Mouse (Mus musculus): ENCODE measurements around the gene Ccdc8. TPM values are rescaled to one million over a fixed set of nuclear protein-coding genes. Genes with fewer than 3 reads are reported as not detected.
A peak's percentile ranks its signal among the peaks of the same experiment; 100 is the strongest.

Ccdc8 gene
- polyA plus RNA-seq, 1 experiment from 2014 or later, result 7.9 TPM

DNA sequence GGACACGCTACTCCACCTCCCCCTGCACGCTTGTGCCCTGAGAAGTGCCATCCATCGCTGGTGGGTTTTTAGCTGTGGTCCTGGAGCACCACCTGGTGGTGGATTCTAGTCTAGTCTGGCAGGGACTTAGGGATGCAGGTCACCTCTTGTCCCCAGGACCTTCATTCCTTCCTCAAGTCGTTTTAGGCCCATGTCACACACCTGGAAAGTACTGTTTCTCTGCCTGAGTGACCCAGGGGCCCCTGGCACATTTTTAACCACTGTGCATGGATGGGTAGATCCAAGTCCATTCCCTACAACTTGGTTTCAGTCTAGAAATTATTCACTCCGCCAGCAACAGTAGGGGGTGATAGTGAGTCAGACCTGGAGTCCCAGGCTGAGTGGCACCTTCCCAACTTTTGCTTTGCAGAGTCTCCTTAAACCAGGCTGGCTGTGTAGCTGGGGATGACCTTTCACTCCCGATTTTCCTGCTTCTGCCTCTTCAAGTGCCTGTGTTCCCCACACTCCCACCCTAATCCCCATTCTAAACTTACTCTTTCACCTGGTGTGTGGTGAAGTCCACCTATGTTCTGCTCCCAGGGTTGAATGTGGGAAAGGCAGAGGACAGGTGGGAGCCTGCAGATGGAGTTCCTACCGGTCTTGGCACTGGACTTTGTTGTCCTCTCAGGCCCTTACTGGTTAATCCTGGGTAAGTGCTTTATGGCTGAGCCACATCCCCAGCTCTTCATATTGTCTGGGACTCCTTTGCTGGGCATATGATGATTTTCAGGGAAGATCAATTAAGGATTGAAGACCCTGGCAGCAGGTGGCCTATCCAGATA lies 10.1 kb downstream of the Ccdc8 start:
- Histone ChIP-seq H3K27me3 (replicated peaks; ENCODE audit: control insufficient read depth, insufficient read depth, low read length) (no peaks in the 10 kb centered on the region), H3K4me3 (ENCODE audit: low read length) (no peak overlapping the region), H3K9me3 (ENCODE audit: control insufficient read depth, low read length) (no peaks in the 10 kb centered on the region), H3K4me1 (ENCODE audit: control insufficient read depth, insufficient read depth, low read depth, low read length) (peaks cover 3% of the 10 kb centered on the region), H3K36me3 (ENCODE audit: control insufficient read depth, insufficient read depth, low read length) (peaks cover 26% of the 10 kb centered on the region), H3K9ac (ENCODE audit: low read depth, low read length) (peak overlapping the region; percentile 18; the same call in 1 of the 2 replicates), H3K4me2 (ENCODE audit: low read length) (no peak overlapping the region), H3K27ac (ENCODE audit: low read depth, low read length) (no peak overlapping the region; the same call in 1 of the 2 replicates)
- WGBS, result 14% methylated on average over 7 of the region's 7 CpGs
- peak; percentile 78 for ATAC-seq

DNA sequence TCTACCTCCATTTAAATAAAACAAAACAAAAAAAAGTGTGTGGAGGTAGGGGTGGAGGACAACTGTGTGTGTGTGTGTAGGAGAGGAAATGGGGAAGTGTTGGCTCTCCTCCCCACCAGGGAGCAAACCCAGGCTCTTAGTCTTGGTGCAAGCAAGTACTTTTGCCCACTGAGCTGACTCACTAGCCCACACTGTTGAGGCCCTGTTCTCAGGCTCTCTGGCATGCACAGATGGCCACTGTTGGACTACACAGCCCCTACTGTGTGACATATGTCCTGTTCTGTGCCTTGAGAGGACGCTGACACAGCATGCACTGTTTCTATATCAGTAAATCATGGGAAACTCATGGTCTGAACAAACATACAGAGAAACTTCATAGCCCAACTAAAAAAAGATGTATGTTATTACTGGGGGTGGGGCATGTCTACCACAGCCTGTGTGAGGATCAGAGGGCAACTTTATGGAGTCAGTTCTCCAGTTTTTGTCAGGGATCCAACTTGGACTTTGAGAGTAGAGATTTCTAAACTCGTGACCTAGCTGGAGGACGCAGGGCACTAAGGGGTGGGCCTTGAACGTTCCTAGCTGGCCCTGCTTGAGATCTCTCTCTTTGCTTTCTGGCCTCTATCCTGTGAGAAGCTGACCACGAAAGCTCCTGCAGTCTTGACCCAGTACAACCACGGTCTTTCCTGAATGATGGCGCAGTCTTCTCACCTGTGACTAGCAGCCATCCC lies 10.9 kb downstream of the Ccdc8 start:
- Histone ChIP-seq H3K9ac (ENCODE audit: low read depth, low read length) (no peak overlapping the region), H3K36me3 (ENCODE audit: control insufficient read depth, insufficient read depth, low read length) (peaks cover 34% of the 10 kb centered on the region), H3K4me3 (ENCODE audit: low read length) (no peak overlapping the region), H3K27me3 (replicated peaks; ENCODE audit: control insufficient read depth, insufficient read depth, low read length) (no peaks in the 10 kb centered on the region), H3K4me1 (ENCODE audit: control insufficient read depth, insufficient read depth, low read depth, low read length) (peaks cover 3% of the 10 kb centered on the region), H3K4me2 (ENCODE audit: low read length) (no peak overlapping the region), H3K27ac (ENCODE audit: low read depth, low read length) (no peak overlapping the region; the same call in 1 of the 2 replicates), H3K9me3 (ENCODE audit: control insufficient read depth, low read length) (no peaks in the 10 kb centered on the region)
- ATAC-seq, result no peak
- 83% methylated on average over 7 of the region's 7 CpGs for WGBS

DNA sequence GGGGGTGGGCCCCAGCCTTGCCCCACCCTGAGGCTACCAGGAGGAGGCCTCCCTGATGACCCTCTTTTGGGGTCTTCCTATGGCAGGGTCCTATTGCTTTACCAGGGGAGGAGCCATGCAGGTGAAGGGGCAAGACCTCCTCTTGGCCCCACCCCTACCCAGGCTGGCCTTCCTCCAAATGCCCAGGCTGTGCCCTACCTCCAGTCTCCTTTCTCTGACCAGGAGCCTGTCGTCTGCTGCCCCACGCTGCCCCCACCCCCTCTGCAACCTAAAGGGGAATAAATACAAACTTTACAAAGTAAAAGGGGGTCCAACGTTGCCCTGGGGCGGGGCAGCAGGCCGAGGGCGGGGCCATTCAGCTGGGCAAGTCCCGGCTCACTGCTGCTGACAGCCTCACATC lies 12.2 kb downstream of the Ccdc8 start:
- Histone ChIP-seq H3K27me3 (replicated peaks; ENCODE audit: control insufficient read depth, insufficient read depth, low read length) (no peaks in the 10 kb centered on the region), H3K36me3 (ENCODE audit: control insufficient read depth, insufficient read depth, low read length) (peaks cover 43% of the 10 kb centered on the region), H3K27ac (ENCODE audit: low read depth, low read length) (no peak overlapping the region), H3K4me1 (ENCODE audit: control insufficient read depth, insufficient read depth, low read depth, low read length) (peaks cover 3% of the 10 kb centered on the region), H3K9me3 (ENCODE audit: control insufficient read depth, low read length) (no peaks in the 10 kb centered on the region), H3K9ac (ENCODE audit: low read depth, low read length) (no peak overlapping the region), H3K4me3 (ENCODE audit: low read length) (no peak overlapping the region), H3K4me2 (ENCODE audit: low read length) (no peak overlapping the region)
- no peak for ATAC-seq
- WGBS, result 86% methylated on average over 7 of the region's 7 CpGs

GRCm38 (mm10) chr7:17007300-17007699 lies 14.8 kb downstream of the Ccdc8 start:
- peak; percentile 6; the same call in 1 of the 2 replicates for ATAC-seq
- 76% methylated on average over 4 of the region's 4 CpGs for WGBS
- H3K27ac ChIP-seq (ENCODE audit: low read depth, low read length), result no peak overlapping the region
- peaks cover 54% of the 10 kb centered on the region for H3K36me3 ChIP-seq (ENCODE audit: control insufficient read depth, insufficient read depth, low read length)
- peaks cover 3% of the 10 kb centered on the region; the same call in 1 of the 2 replicates for H3K4me1 ChIP-seq (ENCODE audit: control insufficient read depth, insufficient read depth, low read depth, low read length)
- H3K27me3 ChIP-seq (replicated peaks; ENCODE audit: control insufficient read depth, insufficient read depth, low read length), result no peaks in the 10 kb centered on the region
- no peak overlapping the region for H3K4me2 ChIP-seq (ENCODE audit: low read length)
- no peaks in the 10 kb centered on the region for H3K9me3 ChIP-seq (ENCODE audit: control insufficient read depth, low read length)
- no peak overlapping the region for H3K4me3 ChIP-seq (ENCODE audit: low read length)
- H3K9ac ChIP-seq (ENCODE audit: low read depth, low read length), result no peak overlapping the region

- H3K4me1 ChIP-seq (ENCODE audit: control insufficient read depth, insufficient read depth, low read depth, low read length), result no peaks in the 10 kb centered on the region
- no peak overlapping the region for H3K4me2 ChIP-seq (ENCODE audit: low read length)
- no peak overlapping the region for H3K9ac ChIP-seq (ENCODE audit: low read depth, low read length)
- no peaks in the 10 kb centered on the region for H3K9me3 ChIP-seq (ENCODE audit: control insufficient read depth, low read length)
- peaks cover 67% of the 10 kb centered on the region for H3K36me3 ChIP-seq (ENCODE audit: control insufficient read depth, insufficient read depth, low read length)
- ATAC-seq, result no peak
- no peaks in the 10 kb centered on the region for H3K27me3 ChIP-seq (replicated peaks; ENCODE audit: control insufficient read depth, insufficient read depth, low read length)
- H3K4me3 ChIP-seq (ENCODE audit: low read length), result no peak overlapping the region
- 94% methylated on average over 16 of the region's 16 CpGs for WGBS
- no peak overlapping the region for H3K27ac ChIP-seq (ENCODE audit: low read depth, low read length)
Measured at GRCm38 (mm10) chr7:17009326-17010009, 17.0 kb downstream of the Ccdc8 start.

- no peaks in the 10 kb centered on the region for H3K9me3 ChIP-seq (ENCODE audit: control insufficient read depth, low read length)
- H3K27ac ChIP-seq (ENCODE audit: low read depth, low read length), result no peak overlapping the region
- no peaks in the 10 kb centered on the region for H3K27me3 ChIP-seq (replicated peaks; ENCODE audit: control insufficient read depth, insufficient read depth, low read length)
- no peak overlapping the region for H3K4me2 ChIP-seq (ENCODE audit: low read length)
- H3K4me3 ChIP-seq (ENCODE audit: low read length), result no peak overlapping the region
- H3K9ac ChIP-seq (ENCODE audit: low read depth, low read length), result no peak overlapping the region
- H3K4me1 ChIP-seq (ENCODE audit: control insufficient read depth, insufficient read depth, low read depth, low read length), result no peaks in the 10 kb centered on the region
- peaks cover 68% of the 10 kb centered on the region for H3K36me3 ChIP-seq (ENCODE audit: control insufficient read depth, insufficient read depth, low read length)
- 83% methylated on average over 5 of the region's 5 CpGs for WGBS
- no peak for ATAC-seq
Measured at GRCm38 (mm10) chr7:17010010-17010347, 17.5 kb downstream of the Ccdc8 start.

DNA sequence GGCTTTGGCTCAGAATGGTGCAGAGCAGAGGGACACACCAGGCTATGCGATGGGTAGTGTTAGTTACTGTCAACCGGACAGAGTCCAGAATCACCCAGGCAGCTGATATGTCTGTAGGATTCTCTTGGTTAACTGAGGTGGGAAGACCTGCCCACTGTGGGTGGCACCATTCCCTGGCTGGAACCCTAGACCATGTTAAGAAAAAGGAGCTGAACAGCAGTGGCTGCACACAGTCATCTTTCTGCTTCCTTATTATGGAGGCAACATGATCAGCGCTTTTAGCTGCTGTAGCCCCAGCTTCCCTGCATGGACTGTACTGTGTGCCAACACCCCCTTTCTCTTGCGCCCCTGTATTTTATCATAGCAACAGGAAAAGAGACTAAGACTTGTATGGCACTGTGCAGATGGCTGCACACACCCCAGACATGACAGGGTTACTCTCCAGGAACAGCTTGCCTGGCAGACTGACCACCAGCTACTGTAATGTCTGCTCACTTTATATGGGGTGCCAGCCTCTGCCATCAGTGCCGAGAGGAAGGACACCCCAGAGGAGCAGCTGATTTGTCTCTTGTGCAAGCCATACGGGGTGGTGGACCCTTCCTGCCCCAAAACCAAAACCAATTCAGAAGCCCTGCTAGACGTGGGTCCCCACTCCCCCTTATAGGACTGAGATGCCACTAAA lies 19.5 kb downstream of the Ccdc8 start:
- Histone ChIP-seq H3K9me3 (ENCODE audit: control insufficient read depth, low read length) (no peaks in the 10 kb centered on the region), H3K4me3 (ENCODE audit: low read length) (no peak overlapping the region), H3K9ac (ENCODE audit: low read depth, low read length) (no peak overlapping the region), H3K27me3 (replicated peaks; ENCODE audit: control insufficient read depth, insufficient read depth, low read length) (no peaks in the 10 kb centered on the region), H3K4me2 (ENCODE audit: low read length) (no peak overlapping the region), H3K27ac (ENCODE audit: low read depth, low read length) (no peak overlapping the region), H3K36me3 (ENCODE audit: control insufficient read depth, insufficient read depth, low read length) (peaks cover 57% of the 10 kb centered on the region), H3K4me1 (ENCODE audit: control insufficient read depth, insufficient read depth, low read depth, low read length) (peaks cover 3% of the 10 kb centered on the region; the same call in 1 of the 2 replicates)
- ATAC-seq, result no peak
- 96% methylated on average over 7 of the region's 7 CpGs for WGBS

DNA sequence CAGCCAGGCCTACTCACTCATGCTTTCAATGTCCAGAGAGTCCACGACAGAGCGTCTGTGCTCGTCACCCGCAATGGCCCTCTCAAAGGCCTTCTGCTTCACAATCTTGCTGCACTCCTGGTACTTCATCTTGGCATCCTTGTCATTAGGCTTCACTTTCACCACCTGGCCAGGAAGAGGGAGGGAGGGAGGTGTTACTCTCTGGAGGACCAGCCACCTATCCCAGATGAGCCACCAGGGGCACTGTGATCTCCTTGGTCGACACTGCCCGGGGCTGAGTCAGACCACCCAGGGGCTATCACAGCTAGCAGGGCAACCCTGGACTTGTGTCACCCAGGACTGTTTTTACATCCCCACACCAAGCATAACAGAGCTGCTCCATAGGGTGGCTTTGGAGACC lies 22.9 kb downstream of the Ccdc8 start:
- no peak overlapping the region for H3K27ac ChIP-seq (ENCODE audit: low read depth, low read length)
- 84% methylated on average over 6 of the region's 6 CpGs for WGBS
- no peak overlapping the region for H3K4me2 ChIP-seq (ENCODE audit: low read length)
- H3K4me3 ChIP-seq (ENCODE audit: low read length), result no peak overlapping the region
- peaks cover 8% of the 10 kb centered on the region; the same call in 1 of the 2 replicates for H3K4me1 ChIP-seq (ENCODE audit: control insufficient read depth, insufficient read depth, low read depth, low read length)
- peaks cover 41% of the 10 kb centered on the region for H3K36me3 ChIP-seq (ENCODE audit: control insufficient read depth, insufficient read depth, low read length)
- no peaks in the 10 kb centered on the region for H3K27me3 ChIP-seq (replicated peaks; ENCODE audit: control insufficient read depth, insufficient read depth, low read length)
- no peak overlapping the region for H3K9ac ChIP-seq (ENCODE audit: low read depth, low read length)
- no peaks in the 10 kb centered on the region for H3K9me3 ChIP-seq (ENCODE audit: control insufficient read depth, low read length)
- no peak for ATAC-seq
